Mouse (Mus musculus) mature B cell (primary cell): Measurements from ENCODE around the gene Ppp1r2.
"Not testable (repeated sequence)": the region's sequence is repeated elsewhere in the genome, so short reads cannot be mapped to it uniquely, and the experiment has no call there.

Experiments used
- in situ Hi-C: fragments of 300-500 bp; cut with MboI; formaldehyde crosslinking; loops from 2 replicates; pipeline ENCODE4 v1.14.3; 2019

Ppp1r2 gene

DNA sequence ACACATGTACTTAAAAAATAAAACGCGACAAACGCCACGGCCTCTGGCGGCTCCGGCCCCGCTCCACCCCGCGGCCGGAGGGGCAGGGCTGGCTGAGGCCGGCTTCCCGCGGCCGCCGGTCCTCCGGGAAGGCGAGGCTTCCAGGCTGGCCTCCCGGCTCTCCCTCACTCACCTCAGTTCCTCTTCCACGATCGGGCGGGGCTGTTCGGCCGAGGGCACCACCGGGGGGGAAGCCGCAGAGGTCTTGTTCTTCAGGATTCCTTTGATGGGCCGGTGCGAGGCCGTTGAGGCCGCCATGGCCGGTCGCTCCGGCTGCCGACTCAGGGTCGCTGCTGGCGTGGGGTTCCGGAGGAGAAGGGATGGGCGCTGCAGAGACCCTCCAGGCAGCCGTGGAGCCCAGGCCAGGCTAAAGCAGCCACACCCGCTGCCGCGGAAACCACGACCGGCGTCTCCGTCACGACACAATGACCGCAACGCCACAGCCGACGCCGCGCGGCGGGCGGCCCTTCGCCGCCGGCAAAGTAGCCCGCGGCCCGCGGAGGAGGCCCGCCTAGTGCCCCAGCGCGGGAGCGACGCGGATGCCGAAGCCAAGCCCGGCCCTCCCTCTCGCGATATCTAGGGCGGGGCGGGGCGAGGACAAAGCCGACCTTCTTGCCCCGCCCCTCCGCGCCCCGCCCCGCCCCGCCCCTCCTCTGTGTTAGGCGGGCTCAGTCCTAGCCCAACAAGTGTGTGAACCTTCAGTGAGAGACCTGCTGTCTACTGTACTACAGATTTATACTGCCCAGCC lies at the start of gene Ppp1r2:
Gene Ppp1r2, minus strand, starts transcription at position 604 of the 787 bp plus-strand sequence.
- in situ Hi-C loops: no loop called here

DNA sequence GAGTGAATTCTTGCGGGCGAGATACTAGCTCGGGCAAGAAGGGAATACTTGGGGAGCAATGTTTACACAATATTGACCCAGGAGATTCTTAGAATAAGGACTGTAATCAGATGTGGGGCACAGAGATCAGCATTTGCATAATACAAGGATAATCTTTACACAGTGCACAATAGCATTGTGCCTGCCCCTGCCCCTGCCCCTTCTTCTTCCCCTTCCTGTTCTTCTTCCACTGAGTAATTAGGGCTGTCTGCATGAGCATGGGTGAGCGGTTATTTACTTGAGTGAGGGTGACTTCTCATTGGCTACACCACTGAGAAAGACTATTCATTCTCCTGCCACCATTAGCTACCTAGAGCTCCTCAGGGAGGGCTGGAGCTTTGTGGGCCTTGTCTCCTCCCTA lies 46.4 kb upstream of the Ppp1r2 start:
- in situ Hi-C loops: no loop called here

DNA sequence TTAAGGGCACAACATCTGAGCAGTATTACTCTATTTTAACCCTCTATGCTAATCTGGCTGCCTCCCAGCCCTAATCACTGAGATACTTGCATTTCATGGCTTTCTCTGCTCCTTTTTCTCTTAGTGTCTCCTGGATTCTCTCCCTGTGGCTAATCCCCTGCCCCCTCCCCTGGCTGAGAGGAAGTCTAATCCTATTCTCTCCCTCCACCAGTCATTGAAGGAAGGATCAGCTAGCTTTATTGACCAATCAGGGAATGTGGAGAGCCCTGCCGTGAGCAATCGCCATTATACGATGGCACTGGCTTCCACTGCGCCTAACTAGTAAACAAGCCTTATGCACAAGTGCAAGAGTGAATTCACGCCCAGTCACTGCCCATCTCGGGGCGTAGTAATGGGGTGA lies 45.9 kb upstream of the Ppp1r2 start:
- in situ Hi-C loops: no loop called here

DNA sequence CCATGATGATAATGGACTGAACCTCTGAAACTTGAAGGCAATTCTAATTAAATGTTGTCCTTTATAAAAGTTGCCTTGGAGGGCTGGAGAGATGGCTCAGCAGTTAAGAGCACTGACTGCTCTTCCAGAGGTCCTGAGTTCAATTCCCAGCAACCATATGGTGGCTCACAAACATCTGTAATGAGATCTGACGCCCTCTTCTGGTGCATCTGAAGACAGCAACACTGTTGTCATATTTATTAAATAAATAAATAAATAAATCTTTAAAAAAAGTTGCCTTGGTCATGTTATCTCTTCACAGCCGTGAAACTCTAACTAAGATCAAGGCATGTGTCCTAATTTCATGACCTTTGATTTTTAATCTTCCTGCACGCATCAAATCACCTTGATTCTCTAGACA lies 44.6 kb upstream of the Ppp1r2 start:
- in situ Hi-C loops: not testable (repeated sequence)

DNA sequence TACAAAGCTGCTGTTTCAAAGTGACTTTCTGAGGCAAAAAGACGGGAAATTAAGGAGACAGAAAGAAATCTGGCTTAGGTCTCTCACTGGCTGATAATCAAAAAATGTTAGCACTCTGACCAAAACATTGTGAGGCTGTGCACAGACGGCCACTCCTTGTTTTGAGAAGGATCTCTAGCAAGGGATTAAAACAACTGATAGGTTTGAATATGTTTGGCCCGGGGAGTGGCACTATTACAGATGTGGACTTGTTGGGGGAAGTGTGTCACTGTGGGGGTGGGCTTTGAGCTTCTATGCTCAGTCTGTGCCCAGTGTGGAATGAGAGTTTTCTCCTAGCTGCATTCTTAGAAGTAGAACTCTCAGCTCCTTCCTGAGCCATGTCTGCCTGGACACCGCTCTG lies 44.2 kb upstream of the Ppp1r2 start:
- in situ Hi-C loops: no loop called here

DNA sequence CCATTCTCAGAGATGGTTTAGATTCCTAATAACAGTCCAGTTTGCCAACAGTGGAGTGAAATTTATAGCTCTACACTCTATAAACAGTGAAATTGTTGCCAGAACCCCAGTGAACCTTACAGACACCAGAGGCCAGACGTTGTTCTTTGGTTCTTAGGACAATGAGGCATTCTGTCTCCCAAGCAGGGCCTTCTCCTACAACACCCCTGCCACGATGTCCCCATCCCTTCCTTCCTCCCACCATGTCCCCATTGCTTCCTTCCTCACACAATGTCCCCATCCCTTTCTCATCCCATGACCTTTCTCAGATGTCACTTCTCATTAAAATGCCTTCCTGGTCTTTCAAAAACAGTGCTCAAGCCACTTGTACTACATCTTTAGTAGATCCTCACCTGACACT lies 43.3 kb upstream of the Ppp1r2 start:
- in situ Hi-C loops: no loop called here

DNA sequence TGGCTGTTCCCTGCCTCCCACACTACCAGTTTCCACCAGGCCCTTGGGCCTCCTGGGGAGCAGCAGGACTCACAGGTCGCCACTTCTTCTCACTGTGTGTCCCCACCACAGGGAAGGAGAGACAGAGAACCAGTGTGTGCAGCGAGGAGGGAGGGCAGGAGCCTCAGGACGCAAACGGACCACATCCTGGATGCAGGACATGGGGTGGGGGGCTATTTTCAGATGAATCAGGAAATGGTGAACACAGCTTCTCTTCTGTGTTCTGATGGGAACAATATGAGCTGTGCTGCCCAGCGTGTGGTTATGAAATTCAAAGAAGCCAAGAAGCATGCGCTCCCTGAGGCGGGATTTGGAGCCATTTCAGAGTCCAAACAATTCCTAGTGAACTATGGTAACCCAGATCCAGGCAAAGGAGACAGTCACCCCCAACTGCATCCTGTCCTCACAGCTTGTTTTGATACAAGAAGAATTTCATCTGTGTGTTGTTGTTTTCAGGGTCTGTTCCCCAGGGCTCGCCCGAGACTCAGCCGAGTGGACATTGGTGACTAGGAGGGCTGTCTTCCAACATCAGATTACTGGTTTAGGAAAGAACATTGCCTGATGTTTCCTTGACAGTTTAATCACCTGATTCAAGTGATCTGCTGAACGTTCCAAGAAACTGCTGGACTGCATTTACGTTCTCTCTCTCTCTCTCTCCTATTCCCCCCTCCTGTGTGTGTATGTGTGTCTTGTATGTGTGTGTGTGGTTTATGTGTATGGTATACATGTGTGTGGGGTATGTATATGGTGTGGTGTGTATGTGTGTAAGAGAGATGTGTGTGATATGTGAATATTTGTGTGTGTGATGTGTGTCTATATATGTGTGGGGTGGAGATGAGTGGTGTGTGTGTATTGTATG lies 41.4 kb upstream of the Ppp1r2 start:
- in situ Hi-C loops: not testable (repeated sequence)

DNA sequence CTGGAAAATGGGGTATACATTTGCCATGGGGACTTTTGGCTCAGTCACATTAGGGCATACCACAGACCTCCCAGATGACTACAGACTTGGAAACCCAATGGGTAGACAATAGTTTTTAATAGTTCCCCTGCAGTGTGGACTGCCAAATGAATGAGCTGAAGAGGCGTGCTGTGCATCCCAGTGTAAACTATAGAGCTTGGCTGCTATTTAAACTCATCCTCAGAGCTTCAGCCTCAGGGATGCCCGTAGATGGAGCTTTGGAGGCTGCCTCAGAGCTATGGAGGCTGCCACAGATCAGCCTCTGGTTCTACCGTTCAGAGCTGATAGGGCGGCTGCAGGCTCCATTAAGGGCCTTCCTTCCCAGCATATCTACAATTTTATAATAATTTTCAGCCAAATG lies 40.2 kb upstream of the Ppp1r2 start:
- in situ Hi-C loops: no loop called here

DNA sequence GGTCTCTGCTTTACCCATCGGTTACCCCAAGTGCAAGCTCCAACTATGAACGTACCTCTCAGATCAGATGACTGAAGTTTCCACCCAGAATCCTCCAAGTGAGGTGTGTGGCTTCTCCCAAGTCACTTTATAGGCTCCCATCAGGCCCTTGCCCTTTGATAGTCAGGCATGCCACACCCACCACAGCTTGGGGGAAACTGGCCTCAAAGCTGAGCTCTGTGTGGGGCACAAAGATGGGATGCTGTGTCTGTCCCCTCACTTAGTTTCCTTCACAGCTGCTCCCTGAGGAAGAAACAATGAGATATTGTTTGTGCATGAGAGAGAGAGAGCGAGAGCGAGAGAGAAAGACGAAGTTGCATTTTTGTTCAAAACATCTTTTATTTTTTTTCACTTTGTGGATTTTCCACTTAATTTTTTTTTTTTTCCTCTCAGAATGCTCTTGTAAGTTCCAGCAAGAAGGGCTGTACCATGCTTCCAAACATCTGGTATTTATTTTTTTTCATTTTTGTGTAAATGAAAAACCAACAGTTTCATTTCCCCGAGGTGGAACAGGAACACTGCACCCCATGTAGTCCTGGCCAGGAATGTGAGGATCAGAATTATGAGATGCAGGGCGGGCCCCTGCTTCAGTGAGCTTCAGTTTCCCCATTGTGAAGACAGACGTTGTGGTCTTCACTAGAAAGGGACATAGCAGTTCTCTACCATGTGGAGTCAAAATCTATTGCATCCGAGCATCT lies 39.6 kb upstream of the Ppp1r2 start, which contains the start of gene Apod:
Gene Apod, minus strand, starts transcription at position 312 of the 737 bp plus-strand sequence.
- in situ Hi-C loops: no loop called here

DNA sequence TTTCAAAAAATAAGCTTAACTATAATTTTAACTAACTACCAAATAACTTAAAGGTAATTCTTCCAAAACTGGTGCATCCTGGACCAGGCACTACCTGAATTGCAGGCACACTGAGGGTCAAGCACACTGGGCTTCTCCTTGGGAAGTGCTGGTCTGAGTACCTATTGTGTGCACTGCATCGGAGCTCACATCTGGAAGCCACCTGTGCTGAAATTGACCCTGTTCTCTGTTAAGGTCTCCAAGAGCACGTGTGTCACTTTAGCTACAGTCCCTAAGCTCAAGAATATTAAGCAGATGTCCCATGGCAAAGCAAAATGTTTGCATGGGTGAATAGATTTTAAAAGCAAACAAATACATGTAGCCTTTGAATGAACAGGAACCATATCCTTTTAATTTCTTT lies 38.5 kb upstream of the Ppp1r2 start:
- in situ Hi-C loops: no loop called here

DNA sequence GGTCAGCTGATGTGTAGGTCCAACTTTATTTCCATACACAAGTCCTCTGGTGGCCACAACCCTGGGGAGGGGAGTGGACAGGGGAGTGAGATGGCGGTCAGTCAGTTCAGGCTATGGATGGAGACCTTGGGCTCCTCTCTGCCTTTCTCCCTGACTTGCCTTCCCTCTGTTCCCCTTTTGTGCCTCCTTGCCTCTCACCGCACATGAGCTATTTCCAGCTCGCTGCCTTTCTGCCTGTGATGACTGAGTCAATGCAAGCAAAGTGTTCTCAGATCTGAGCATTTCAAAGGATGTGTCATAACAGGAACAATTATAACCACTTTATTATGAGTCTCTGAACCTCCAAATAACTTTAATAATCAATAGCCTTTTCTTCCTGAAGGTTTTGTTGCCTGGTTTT lies 37.2 kb upstream of the Ppp1r2 start:
- in situ Hi-C loops: no loop called here

DNA sequence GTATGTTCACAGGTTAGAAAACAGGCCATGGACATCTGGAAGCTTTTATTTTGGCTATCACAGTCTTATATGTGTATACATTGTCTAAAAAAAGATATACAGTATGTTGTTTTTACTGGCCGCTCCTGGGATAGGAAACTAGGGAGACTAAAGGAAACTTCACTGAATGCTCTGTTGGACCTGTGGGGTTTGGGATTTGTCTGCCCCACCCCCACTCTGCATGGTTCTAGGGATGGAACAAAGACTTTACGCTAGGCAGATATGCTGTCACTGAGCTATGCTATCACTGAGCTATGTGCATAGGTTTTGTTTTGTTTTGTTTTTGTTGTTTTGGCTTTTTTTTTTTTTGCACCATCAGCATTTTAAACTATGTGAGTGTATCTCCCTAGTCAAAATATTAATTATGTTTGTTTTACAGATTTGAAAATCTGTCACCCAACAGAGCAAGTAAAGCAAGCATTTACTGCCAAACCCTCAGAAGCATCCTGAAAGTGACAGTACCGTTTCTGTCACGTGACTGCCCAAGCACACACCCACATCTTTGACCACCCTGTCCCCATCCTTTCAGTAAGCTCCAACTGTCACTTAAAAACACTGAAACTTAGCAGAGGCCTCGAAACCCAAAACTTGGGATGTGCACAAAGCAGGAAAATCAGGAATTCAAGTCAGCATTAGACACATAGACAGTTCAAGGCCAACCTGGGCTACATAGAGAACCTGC lies 30.3 kb upstream of the Ppp1r2 start:
- in situ Hi-C loops: no loop called here

DNA sequence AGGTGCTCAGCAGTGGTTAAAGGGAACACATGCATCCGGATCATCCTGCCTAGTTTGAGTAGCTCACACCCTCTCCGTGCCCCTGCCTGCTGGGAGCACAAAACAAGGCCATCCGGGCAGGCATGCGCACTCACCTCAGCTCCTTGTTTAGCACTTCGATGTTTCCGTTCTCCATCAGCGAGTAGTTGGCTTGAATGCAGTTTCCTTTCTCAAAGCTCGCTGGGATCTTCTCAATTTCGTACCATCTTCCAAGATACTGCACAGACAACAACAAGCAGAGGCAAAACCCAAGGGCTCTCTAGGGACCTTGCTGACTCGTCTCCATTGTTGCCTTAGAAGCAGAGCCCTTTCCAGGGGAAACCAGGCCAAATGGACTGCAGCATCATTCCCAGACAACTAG lies 28.2 kb upstream of the Ppp1r2 start:
- in situ Hi-C loops: no loop called here

DNA sequence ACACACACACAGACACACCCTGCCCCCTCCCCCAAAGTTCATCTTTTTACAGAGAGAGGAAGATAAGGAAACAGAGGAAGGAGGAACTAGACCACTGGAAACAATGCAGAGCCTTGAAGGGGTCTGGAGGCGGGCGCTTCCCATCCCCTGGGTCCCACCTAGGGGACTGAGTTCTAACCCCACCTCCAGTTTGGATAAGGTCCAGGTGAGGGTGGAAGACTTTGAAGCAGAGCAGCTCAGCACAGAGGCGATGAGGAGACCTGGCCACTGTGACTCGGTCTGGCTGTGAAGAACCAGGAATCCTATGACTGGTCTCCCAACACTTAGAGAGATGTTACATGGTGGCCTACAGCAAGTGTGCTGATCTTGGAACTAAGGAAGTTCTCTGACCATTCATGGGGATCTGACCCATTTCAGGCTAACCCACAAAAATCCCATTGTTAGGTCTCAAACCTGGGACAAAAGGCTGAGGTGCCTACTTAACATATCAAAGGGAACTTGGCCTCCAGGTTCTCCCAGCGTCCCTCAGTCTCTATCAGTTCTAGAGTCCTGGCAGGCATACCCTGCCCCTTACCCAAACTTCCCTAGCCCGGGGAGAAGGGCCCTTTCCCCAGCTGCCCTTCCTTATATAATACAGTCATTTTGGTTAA lies 25.9 kb upstream of the Ppp1r2 start:
- in situ Hi-C loops: no loop called here

DNA sequence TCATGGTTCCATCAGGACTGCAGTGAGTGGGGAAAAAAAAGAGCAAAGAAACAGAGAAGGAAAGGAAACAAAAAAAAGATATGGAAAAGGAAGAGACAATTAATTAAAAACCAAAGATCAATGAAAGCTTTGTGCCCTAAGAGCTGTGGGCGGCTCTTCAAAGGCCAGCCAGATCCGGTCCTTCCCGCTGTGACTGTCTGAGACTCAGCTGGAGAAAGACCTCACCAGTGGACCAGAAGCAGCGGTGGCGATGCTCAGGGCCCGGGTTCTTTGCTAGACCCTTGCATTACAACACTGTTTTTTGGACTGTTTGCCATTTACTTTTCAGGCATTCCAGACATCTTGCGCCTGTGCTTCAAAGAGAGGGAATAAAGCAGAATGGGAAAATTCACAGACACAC lies 25.4 kb upstream of the Ppp1r2 start:
- in situ Hi-C loops: no loop called here

DNA sequence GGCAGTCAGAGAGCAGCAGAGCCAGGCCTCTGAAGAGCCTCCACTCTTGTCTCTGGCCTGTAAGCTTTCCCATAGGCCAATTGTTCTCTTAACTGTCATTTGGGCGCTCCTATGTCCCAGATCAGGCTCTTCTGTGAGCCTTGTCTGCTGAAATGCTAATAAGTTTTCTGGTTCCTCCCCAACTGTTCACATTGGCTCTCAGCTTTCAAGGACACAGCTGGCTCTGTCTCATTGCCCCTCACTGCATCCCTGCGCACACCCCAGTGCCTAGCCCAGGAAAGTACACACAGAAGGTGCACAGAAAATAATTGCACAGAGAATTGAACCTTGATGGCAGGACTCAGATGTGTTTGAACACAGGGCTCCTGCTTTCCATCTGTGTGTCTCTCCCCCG lies 24.9 kb upstream of the Ppp1r2 start:
- in situ Hi-C loops: no loop called here

DNA sequence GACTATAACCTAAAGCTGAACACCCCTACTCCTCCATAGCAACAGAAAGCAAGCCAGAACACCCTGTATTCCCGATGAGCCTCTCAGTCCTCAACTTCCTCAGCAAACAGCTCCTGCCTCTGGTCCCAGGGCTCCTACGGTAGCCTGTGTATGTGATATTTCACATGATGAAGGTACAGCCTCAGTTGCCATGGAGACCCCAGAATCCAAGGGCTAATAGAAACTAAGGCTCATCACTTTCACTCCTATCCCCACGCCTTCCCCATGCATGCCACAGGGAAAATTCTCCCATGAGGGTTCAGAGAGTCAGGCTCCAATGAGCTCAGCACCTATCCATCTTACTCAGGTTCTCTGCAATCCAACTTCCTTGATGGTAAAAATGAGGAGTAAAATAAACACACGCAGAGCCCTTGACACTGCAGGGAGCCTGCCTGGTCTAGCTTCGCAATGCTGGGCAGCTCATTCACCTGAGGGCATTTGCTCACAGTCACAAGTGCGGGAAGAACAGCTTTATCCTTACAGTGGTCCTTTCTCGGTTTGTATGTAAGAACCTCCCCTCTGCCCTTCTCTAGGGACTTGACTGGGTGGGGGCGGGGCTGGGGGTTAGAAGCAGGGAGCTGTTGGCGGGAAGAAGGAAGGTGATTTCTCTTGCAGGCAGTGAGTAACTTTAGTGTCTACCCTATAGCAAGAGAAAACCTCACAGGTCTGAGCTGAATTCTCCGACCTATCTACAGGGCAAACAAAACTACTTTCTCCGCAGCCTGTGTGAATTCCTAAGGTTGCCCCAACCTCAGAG lies 24.3 kb upstream of the Ppp1r2 start:
- in situ Hi-C loops: no loop called here

DNA sequence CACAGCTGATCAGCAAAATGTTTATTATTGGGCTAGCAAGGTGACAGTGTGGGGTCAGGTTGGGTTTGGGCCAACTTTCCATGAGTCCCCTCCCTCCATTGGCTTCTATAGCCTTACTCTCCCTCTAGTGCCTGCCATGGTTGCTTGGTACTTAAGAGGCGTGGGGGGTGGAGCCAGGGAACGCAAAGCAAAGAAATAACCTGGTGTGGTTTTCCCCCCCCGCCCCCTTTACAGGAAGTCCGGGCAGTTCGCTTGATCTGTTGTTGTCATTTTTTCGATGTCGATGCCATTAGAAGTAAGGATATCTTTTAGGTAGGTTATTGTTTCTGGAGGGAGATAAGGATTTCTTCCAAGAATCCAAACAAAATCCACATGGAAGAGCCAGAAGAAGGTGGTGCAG lies 22.0 kb upstream of the Ppp1r2 start:
- in situ Hi-C loops: no loop called here

DNA sequence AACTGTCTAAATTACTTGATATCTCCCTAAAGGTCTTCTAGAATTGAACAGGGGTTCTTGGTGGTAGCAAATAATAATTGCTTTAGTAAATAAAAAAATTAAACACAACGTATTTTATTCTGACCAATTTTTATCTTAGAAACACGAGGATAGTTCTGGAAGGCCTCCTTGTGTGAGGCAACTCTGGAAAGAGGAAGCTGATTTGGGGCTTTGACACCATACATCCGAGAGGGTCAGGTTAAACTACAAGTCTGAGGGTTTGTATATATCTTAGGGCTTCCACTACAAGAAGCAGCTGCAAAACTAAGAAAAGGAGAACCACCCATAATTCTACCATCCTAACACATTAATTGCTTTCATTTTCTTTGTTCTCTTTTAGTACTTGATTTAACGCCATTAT lies 18.7 kb upstream of the Ppp1r2 start:
- in situ Hi-C loops: no loop called here

DNA sequence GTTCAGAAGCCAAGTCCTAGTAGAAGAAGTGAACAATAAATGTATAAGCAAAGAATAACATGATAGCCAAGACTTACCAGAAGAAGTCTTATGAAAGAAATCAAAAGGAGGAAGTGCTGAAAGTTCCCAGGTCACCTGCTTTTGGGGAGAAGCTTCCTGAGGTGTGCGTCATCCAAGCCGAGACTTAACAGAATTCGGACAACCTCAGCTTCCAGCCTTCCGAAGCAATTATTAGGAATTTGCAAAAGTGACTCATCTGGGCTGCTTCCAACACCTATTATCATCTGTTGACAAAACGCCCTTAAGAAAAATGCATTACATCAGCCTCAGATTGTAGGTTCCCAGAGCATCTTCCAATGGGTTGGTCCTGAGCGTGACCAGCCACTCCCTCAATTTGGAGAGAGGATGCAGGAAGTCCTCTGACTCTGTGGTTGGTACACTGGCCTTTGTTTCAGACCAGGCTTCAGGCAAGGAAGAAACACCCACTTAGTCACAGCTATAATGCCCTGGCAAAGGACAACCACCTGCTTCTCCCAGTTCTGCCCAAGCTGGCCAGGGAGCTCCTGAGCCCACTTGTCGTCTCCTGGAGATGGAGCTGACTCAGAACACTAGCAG lies 15.8 kb upstream of the Ppp1r2 start:
- in situ Hi-C loops: no loop called here
